Mouse (Mus musculus) heart, embryonic 16.5 days (tissue): Measurements from ENCODE around the gene Cox11. TPM values are rescaled to one million over a fixed set of nuclear protein-coding genes. Genes with fewer than 3 reads are reported as not detected.

ENCODE experiments used
- ATAC-seq: fragments of 200-750 bp; cut with Nextera tagmentation; replicated peaks from 2 replicates; pipeline ENCODE4 v1.8.0; 2017; ENCODE audit warnings: moderate number of reproducible peaks; ENCODE audit not compliant: insufficient read depth, low FRiP score; ENCODE audit errors: extremely low read depth
- H3K27ac ChIP-seq: fragments of 300-500 bp; sonication (generic); 2 replicates; pipeline ENCODE4 v1.5.1; 2014; ENCODE audit warnings: mild to moderate bottlenecking, low read length, control low read depth, moderate library complexity
- H3K27me3 ChIP-seq: fragments of 300-500 bp; sonication (generic); 2 replicates; pipeline ENCODE4 v1.6.1; 2014; ENCODE audit warnings: low read length, mixed read lengths; ENCODE audit not compliant: control insufficient read depth, insufficient read depth
- H3K36me3 ChIP-seq: fragments of 300-500 bp; sonication (generic); 2 replicates; pipeline ENCODE4 v1.6.1; 2014; ENCODE audit not compliant: control insufficient read depth, insufficient read depth
- H3K4me1 ChIP-seq: fragments of 300-500 bp; sonication (generic); 2 replicates; pipeline ENCODE4 v1.6.1; 2014; ENCODE audit warnings: low read length, mixed read lengths; ENCODE audit not compliant: control insufficient read depth, insufficient read depth
- H3K4me2 ChIP-seq: fragments of 300-500 bp; sonication (generic); 2 replicates; pipeline ENCODE4 v1.6.1; 2014; ENCODE audit warnings: low read depth, mild to moderate bottlenecking, control low read depth, low read length
- H3K4me3 ChIP-seq: fragments of 300-500 bp; sonication (generic); 2 replicates; pipeline ENCODE4 v1.5.1; 2014; ENCODE audit warnings: mild to moderate bottlenecking, control low read depth, low read length
- H3K9ac ChIP-seq: fragments of 300-500 bp; sonication (generic); 2 replicates; pipeline ENCODE4 v1.6.1; 2014; ENCODE audit warnings: low read length, control low read depth
- H3K9me3 ChIP-seq: fragments of 300-500 bp; sonication (generic); replicated peaks from 2 replicates; pipeline ENCODE4 v1.6.1; 2016; ENCODE audit warnings: low read length; ENCODE audit not compliant: control insufficient read depth
- WGBS: fragments of 180-500 bp; shearing (Covaris S2); extraction: QIAGEN DNeasy Blood & Tissue Kit; methylation state at CpG from one replicate; pipeline ENCODE4 v1.1.7; 2014; 5-methylcytosine and 5-hydroxymethylcytosine counted together
- polyA plus RNA-seq: library from polyadenylated mRNA; unstranded; fragments of >200 nt; fragmentation: Nextera tagmentation; extraction: Ambion mirVana; gene quantifications from 2 replicates; pipeline ENCODE4 v1.2.1, GENCODE M21; 2015

Gene Cox11
- polyA plus RNA-seq, 1 experiment from 2014 or later = 40.4 TPM

DNA sequence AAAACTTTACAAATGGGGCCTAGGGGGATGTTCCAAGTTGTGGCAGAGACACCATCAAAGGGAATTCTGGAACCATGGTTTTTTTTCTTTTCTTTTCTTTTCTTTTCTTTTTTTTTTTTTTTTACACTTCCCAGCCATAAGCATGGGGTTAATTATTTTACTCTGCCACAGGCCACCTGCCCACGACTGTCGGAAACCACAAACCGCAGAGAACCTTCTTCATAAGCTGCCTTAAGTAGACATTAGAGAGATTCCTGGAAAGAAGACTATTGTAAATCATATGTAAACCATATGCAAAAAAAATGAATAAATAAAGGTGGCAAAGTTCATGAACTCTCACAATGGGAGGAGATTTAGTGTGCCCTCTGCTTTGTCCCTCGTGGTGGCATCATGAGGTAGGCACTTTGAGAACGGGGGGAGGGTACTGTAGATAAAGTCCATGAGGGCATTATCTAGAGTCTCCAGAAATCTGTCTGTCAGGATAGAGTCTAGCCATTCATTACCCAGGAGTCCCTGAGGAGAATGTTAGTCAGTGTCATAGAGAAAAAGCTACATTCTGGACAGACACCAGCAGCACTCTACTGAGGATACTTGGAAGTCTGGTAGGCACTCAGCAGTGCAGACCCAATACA is 37.6 kb downstream of the Cox11 start:
- 67% methylated on average over 5 of the region's 5 CpGs for WGBS
- 0 out of 2 replicates have a peak, but pooled peaks have one; percentile 25 for ATAC-seq
- Histone ChIP-seq H3K27me3 (no peaks in the 10 kb centered on the region), H3K4me3 (no peak overlapping the region), H3K9me3 (no peaks in the 10 kb centered on the region), H3K4me1 (peaks cover 16% of the 10 kb centered on the region), H3K36me3 (peaks cover 9% of the 10 kb centered on the region), H3K4me2 (no peak overlapping the region), H3K27ac (no peak overlapping the region), H3K9ac (no peak overlapping the region)

DNA sequence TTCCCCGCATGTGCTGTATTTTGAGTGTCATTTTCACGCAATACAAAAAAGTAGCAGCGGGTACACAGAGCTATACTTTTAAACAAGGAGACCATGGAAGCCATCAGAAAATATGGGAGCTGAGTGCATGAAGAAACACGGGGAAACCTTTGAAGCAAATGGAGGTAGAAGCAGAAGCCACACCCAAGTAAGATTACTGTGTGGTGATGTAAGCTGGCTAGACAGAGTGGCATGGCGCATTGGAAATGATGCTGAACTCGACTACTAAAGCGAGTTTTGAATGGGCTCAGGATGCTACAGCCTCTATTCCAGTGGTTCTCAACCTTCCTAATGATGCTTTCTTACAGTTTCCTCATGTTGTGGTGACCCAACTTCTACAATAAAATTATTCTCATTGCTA is 39.1 kb downstream of the Cox11 start:
- no peaks in the 10 kb centered on the region for H3K9me3 ChIP-seq
- no peak overlapping the region for H3K4me3 ChIP-seq
- no peaks in the 10 kb centered on the region for H3K27me3 ChIP-seq
- H3K9ac ChIP-seq = no peak overlapping the region
- no peak overlapping the region for H3K4me2 ChIP-seq
- peaks cover 9% of the 10 kb centered on the region for H3K36me3 ChIP-seq
- H3K4me1 ChIP-seq = peaks cover 16% of the 10 kb centered on the region
- 93% methylated on average over 7 of the region's 7 CpGs for WGBS
- ATAC-seq = no peak
- no peak overlapping the region for H3K27ac ChIP-seq

DNA sequence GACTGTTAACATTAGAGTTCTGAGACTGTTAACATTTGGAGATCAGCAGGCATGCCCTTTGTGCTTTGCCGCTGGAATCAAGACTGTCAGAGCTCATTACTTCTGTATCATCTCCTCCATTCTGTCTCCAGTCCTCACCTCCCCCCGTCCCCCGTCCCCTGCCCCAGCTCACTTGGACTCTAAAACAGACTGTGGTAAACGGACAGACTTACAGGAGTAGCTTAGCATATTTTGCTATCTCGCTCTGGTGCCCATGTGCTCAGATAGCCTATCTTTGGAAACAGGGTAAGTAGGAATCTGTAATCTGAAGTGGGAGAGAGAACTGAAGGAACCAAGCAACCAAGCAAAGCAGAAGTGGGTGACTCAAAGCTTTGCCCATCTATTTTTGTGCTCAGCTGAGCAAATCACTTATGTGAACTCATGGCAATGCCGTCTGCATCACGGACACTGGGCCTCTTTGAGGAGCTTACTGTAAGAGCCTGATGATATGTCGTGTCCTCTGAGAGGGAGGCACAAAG is 39.9 kb downstream of the Cox11 start:
- peaks cover 16% of the 10 kb centered on the region for H3K4me1 ChIP-seq
- 44% methylated on average over 8 of the region's 8 CpGs for WGBS
- H3K27ac ChIP-seq = peak overlapping the region; percentile 63
- H3K9me3 ChIP-seq = no peaks in the 10 kb centered on the region
- H3K4me2 ChIP-seq = peak overlapping the region; percentile 10; the same call in 1 of the 2 replicates
- H3K36me3 ChIP-seq = peaks cover 14% of the 10 kb centered on the region
- H3K4me3 ChIP-seq = no peak overlapping the region
- ATAC-seq = peak; percentile 87
- no peak overlapping the region for H3K9ac ChIP-seq
- no peaks in the 10 kb centered on the region for H3K27me3 ChIP-seq

DNA sequence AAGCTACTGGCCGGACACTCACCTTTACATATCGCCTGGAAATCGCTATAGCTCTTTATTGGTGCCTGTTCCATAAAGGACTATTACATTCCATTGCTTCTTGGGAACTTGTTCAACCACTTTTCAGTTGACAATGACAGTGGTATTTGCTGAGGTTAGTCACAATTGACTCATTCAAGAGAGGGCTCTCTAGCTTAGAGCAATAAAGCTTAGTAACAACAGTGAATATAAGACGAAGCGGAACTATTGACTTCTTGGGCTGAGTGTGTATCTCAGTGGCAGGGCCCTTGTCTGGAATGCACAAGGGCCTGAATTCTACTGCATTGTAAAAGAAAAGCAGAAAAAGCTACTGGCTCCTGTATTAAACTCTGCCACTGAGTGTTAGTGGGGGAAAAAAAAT is 40.6 kb downstream of the Cox11 start:
- Histone ChIP-seq H3K27me3 (no peaks in the 10 kb centered on the region), H3K4me1 (peaks cover 16% of the 10 kb centered on the region), H3K9me3 (no peaks in the 10 kb centered on the region), H3K4me2 (peak overlapping the region; percentile 10; the same call in 1 of the 2 replicates), H3K9ac (no peak overlapping the region), H3K27ac (peak overlapping the region; percentile 63), H3K36me3 (peaks cover 14% of the 10 kb centered on the region), H3K4me3 (no peak overlapping the region)
- WGBS = 87% methylated on average over 5 of the region's 5 CpGs
- ATAC-seq = no peak

DNA sequence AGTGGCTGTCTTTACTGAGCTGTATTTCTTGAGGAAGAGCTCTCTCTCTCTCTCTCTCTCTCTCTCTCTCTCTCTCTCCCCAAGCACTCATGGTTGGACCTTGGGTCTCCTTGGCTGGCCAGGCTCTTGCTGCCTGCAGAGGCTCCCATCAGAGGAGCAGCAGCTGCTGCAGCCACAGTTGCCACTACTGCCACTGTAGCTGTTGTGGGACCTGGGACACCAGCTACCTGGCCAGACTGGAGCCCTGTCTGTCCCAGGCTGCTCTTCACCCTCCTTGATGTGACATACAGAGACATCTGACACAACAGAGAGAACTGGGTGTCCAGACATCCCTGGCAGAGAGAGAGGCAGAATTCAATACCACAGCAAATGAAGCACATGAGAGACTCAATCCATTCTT is 43.2 kb downstream of the Cox11 start:
- Histone ChIP-seq H3K4me3 (no peak overlapping the region), H3K4me2 (no peak overlapping the region), H3K36me3 (peaks cover 13% of the 10 kb centered on the region; the same call in 1 of the 2 replicates), H3K4me1 (peaks cover 12% of the 10 kb centered on the region), H3K9ac (no peak overlapping the region), H3K27me3 (no peaks in the 10 kb centered on the region), H3K27ac (no peak overlapping the region), H3K9me3 (no peaks in the 10 kb centered on the region)
- ATAC-seq = no peak

DNA sequence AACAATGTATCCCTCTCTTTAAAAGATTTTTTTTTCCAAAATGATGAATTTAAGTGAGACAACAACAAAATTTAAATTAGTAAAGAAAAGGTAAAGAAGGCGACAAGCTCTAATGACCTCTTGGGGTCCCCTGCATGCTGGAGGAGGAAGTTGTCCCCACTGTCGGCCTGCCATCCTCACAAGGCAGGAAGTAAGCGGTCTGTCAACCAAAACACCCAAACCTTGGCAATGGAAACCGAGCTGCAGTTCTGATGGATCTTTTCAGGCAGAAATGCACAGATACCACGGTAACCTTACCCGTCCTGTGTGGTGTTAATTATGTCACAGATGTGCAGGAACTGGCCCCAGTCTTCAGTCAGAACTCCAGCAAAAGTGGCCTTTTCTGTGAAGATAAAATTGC is 46.8 kb downstream of the Cox11 start:
- Histone ChIP-seq H3K4me1 (peaks cover 10% of the 10 kb centered on the region), H3K4me3 (no peak overlapping the region), H3K27ac (no peak overlapping the region), H3K27me3 (no peaks in the 10 kb centered on the region), H3K9ac (no peak overlapping the region), H3K9me3 (no peaks in the 10 kb centered on the region), H3K4me2 (no peak overlapping the region), H3K36me3 (peaks cover 13% of the 10 kb centered on the region; the same call in 1 of the 2 replicates)
- no peak for ATAC-seq
- WGBS = 57% methylated on average over 6 of the region's 6 CpGs

DNA sequence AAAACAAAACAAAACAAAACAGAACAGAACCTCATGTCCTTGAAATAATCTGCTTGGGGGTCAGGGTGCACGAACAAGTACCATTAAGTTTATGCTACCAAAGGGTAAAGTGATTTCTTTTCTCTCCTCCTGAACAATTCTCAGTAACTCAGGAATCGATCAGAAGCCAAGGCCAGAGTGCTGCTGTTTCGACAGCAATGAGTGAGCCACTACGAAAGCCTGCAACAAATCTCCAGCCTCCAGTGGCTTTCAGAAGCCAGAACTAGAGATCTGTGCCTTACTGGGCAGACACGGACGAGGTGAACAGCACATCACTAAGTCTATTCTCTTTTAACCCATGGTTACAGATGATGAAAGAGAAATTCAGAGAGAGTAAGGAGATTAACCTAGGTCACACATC is 47.2 kb downstream of the Cox11 start:
- no peak overlapping the region for H3K27ac ChIP-seq
- H3K4me3 ChIP-seq = no peak overlapping the region
- no peaks in the 10 kb centered on the region for H3K27me3 ChIP-seq
- H3K9ac ChIP-seq = no peak overlapping the region
- no peak overlapping the region for H3K4me2 ChIP-seq
- H3K4me1 ChIP-seq = peaks cover 10% of the 10 kb centered on the region
- no peak for ATAC-seq
- WGBS = 78% methylated on average over 6 of the region's 6 CpGs
- H3K9me3 ChIP-seq = no peaks in the 10 kb centered on the region
- H3K36me3 ChIP-seq = peaks cover 11% of the 10 kb centered on the region; the same call in 1 of the 2 replicates

DNA sequence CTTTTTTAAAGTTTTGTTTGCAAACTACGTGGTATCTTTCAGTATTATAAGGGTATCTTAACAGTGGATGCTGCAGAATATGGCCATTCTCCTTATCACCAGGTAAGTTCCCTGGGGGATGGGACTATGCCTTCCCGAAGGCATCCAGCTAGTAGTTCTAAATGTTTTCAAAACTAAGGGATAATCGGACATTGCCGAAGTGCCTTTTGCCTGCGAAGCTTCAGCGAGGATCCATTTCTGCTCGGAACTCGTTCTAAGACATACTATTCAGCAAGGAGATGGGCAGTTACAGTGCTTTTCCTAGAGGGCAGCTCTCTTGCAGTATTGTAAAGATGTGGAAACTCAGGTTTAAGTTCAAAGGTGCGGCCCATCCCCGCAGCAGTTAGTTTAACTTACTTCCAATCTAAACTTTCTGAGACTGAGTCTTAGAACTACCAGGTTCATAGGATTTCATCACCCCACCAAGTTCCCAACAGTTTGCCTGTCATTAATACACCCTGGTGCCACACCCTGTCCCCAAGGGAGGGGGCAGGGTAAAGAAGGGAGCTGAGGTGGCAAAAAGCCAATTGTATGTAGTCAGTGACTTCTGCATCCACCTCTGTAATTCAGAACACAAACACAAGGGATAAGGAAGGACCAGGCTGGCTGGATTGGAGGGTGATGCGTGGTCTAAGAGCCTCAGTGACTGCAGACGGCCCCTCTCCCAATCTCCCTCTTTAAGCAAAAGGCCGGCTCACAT is 48.5 kb downstream of the Cox11 start:
- no peaks in the 10 kb centered on the region for H3K9me3 ChIP-seq
- 72% methylated on average over 13 of the region's 13 CpGs for WGBS
- H3K27ac ChIP-seq = no peak overlapping the region
- peak overlapping the region; percentile 97 for H3K4me2 ChIP-seq
- peak overlapping the region; percentile 72 for H3K4me3 ChIP-seq
- ATAC-seq = no peak
- peak overlapping the region; percentile 78 for H3K9ac ChIP-seq
- H3K36me3 ChIP-seq = peaks cover 9% of the 10 kb centered on the region; the same call in 1 of the 2 replicates
- no peaks in the 10 kb centered on the region for H3K27me3 ChIP-seq
- H3K4me1 ChIP-seq = peaks cover 10% of the 10 kb centered on the region

DNA sequence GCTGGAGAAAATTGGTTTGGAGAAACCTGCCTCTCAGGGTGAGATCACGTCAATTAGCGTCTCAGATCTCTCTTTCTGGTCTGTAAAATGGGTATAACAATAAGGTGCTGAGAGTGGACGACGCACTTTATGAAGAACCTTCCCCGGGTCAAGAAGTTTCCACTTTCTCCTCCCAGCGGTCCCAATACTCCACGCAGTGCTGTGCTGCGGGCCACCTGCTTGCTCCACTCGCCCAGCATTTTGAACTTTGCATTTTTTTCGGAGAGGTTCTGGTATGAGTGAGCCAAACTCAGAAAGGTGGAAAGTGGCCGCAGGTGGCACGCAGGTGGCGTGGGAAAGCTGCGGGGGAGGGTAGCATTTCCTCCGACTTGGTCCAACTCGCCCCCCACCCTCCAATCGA is 49.1 kb downstream of the Cox11 start:
- Histone ChIP-seq H3K4me1 (peaks cover 10% of the 10 kb centered on the region), H3K27me3 (no peaks in the 10 kb centered on the region), H3K9ac (peak overlapping the region; percentile 78), H3K36me3 (peaks cover 9% of the 10 kb centered on the region; the same call in 1 of the 2 replicates), H3K4me2 (peak overlapping the region; percentile 97), H3K4me3 (peak overlapping the region; percentile 72), H3K27ac (peak overlapping the region; percentile 20; the same call in 1 of the 2 replicates), H3K9me3 (no peaks in the 10 kb centered on the region)
- WGBS = 2% methylated on average over 16 of the region's 17 CpGs
- ATAC-seq = peak; percentile 49; the same call in 1 of the 2 replicates
